Mouse (Mus musculus) forebrain, postnatal 0 days (tissue): ENCODE results near the gene Ankib1. TPM values are rescaled to one million over a fixed set of nuclear protein-coding genes. Genes with fewer than 3 reads are reported as not detected.

Experiments used
- ATAC-seq: fragments of 200-750 bp; cut with Nextera tagmentation; 2 replicates; pipeline ENCODE4 v1.8.0; 2017; ENCODE audit warnings: mild to moderate bottlenecking, moderate library complexity
- DNase-seq: peaks from one replicate; pipeline ENCODE4 v3.0.0-alpha.2; 2015
- H3K27ac ChIP-seq: fragments of 300-500 bp; sonication (generic); 2 replicates; pipeline ENCODE4 v1.5.1; 2014; ENCODE audit warnings: low read depth, mild to moderate bottlenecking, antibody characterized with exemption, low read length, moderate library complexity, mixed read lengths
- H3K27me3 ChIP-seq: fragments of 300-500 bp; sonication (generic); 2 replicates; pipeline ENCODE4 v1.6.1; 2014; ENCODE audit warnings: mild to moderate bottlenecking, low read length, mixed read lengths; ENCODE audit not compliant: insufficient read depth
- H3K36me3 ChIP-seq: fragments of 300-500 bp; sonication (generic); 2 replicates; pipeline ENCODE4 v1.6.1; 2014; ENCODE audit warnings: mild to moderate bottlenecking, moderate library complexity; ENCODE audit not compliant: insufficient read depth
- H3K4me1 ChIP-seq: fragments of 300-500 bp; sonication (generic); 2 replicates; pipeline ENCODE4 v1.6.1; 2014; ENCODE audit warnings: antibody characterized with exemption; ENCODE audit not compliant: insufficient read depth
- H3K4me2 ChIP-seq: fragments of 300-500 bp; sonication (generic); 2 replicates; pipeline ENCODE4 v1.6.1; 2014; ENCODE audit warnings: low read depth, mild to moderate bottlenecking, moderate library complexity
- H3K4me3 ChIP-seq: fragments of 300-500 bp; sonication (generic); 2 replicates; pipeline ENCODE4 v1.5.1; 2014; ENCODE audit warnings: low read depth, low read length, mixed read lengths
- H3K9ac ChIP-seq: fragments of 300-500 bp; sonication (generic); 2 replicates; pipeline ENCODE4 v1.6.1; 2014; ENCODE audit warnings: mild to moderate bottlenecking
- H3K9me3 ChIP-seq: fragments of 300-500 bp; sonication (generic); 2 replicates; pipeline ENCODE4 v1.6.1; 2016; ENCODE audit warnings: low read length
- CTCF ChIP-seq: sonication (generic); IDR thresholded peaks from 2 replicates; pipeline ENCODE4 v1.5.1; 2016; ENCODE audit warnings: antibody characterized with exemption, control low read depth, low read depth
- WGBS: fragments of 180-500 bp; shearing (Covaris S2); extraction: QIAGEN DNeasy Blood & Tissue Kit; methylation state at CpG from one replicate; pipeline ENCODE4 v1.1.7; 2014; 5-methylcytosine and 5-hydroxymethylcytosine counted together
- polyA plus RNA-seq: library from polyadenylated mRNA; unstranded; fragments of >200 nt; fragmentation: Nextera tagmentation; extraction: Ambion mirVana; gene quantifications from 2 replicates; pipeline ENCODE4 v1.2.1, GENCODE M21; 2015
- total RNA-seq: library from RNA; depleted of rRNA; stranded (reverse); fragments of >200 nt; gene quantifications from 2 replicates; pipeline ENCODE4 v1.2.3, GENCODE M21; 2014

Gene Ankib1
- total and polyA plus RNA-seq, 2 experiments from 2014 or later, result 17.2 to 74.0 TPM

- Histone ChIP-seq H3K9ac (no peak overlapping the region), H3K27me3 (no peaks in the 10 kb centered on the region), H3K4me2 (no peak overlapping the region), H3K9me3 (no peaks in the 10 kb centered on the region), H3K27ac (no peak overlapping the region), H3K4me3 (no peak overlapping the region), H3K4me1 (no peaks in the 10 kb centered on the region), H3K36me3 (peaks cover 19% of the 10 kb centered on the region)
- ATAC-seq (no peak), DNase-seq (no peak)
- TF ChIP-seq CTCF, result no peak
- WGBS, result 90% methylated on average over 1 of the region's 1 CpGs
Measured at GRCm38 (mm10) chr5:3725491-3725890, 77.2 kb downstream of the Ankib1 start.

- peaks cover 21% of the 10 kb centered on the region for H3K36me3 ChIP-seq
- H3K9me3 ChIP-seq, result no peaks in the 10 kb centered on the region
- H3K4me3 ChIP-seq, result no peak overlapping the region
- no peak overlapping the region for H3K4me2 ChIP-seq
- no peak overlapping the region for H3K27ac ChIP-seq
- H3K4me1 ChIP-seq, result no peaks in the 10 kb centered on the region
- no peak for TF ChIP-seq CTCF
- ATAC-seq (no peak), DNase-seq (no peak)
- WGBS, result 93% methylated on average over 2 of the region's 2 CpGs
- H3K27me3 ChIP-seq, result no peaks in the 10 kb centered on the region
- no peak overlapping the region for H3K9ac ChIP-seq
Measured at GRCm38 (mm10) chr5:3723415-3723814, 79.3 kb downstream of the Ankib1 start.

- no peak for ATAC-seq
- Histone ChIP-seq H3K27me3 (no peaks in the 10 kb centered on the region), H3K9ac (no peak overlapping the region), H3K4me2 (no peak overlapping the region), H3K27ac (no peak overlapping the region), H3K36me3 (peaks cover 18% of the 10 kb centered on the region), H3K4me1 (no peaks in the 10 kb centered on the region), H3K4me3 (no peak overlapping the region), H3K9me3 (no peaks in the 10 kb centered on the region)
- no peak for TF ChIP-seq CTCF
- no peak for DNase-seq
- 96% methylated on average over 2 of the region's 2 CpGs for WGBS
Measured at GRCm38 (mm10) chr5:3722873-3723272, 79.9 kb downstream of the Ankib1 start.

GRCm38 (mm10) chr5:3719371-3719770 lies 83.4 kb downstream of the Ankib1 start:
- Histone ChIP-seq H3K4me2 (no peak overlapping the region), H3K27ac (no peak overlapping the region), H3K9ac (no peak overlapping the region), H3K9me3 (no peaks in the 10 kb centered on the region), H3K27me3 (no peaks in the 10 kb centered on the region), H3K4me3 (no peak overlapping the region), H3K4me1 (no peaks in the 10 kb centered on the region), H3K36me3 (peaks cover 33% of the 10 kb centered on the region)
- WGBS, result 96% methylated on average over 4 of the region's 4 CpGs
- no peak for ATAC-seq
- no peak for TF ChIP-seq CTCF
- no peak for DNase-seq

- Histone ChIP-seq H3K4me1 (no peaks in the 10 kb centered on the region), H3K27ac (no peak overlapping the region), H3K4me2 (no peak overlapping the region), H3K9me3 (no peaks in the 10 kb centered on the region), H3K36me3 (peaks cover 36% of the 10 kb centered on the region), H3K9ac (no peak overlapping the region), H3K4me3 (no peak overlapping the region), H3K27me3 (no peaks in the 10 kb centered on the region)
- no peak for TF ChIP-seq CTCF
- 95% methylated on average over 5 of the region's 5 CpGs for WGBS
- DNase-seq (no peak), ATAC-seq (no peak)
Measured at GRCm38 (mm10) chr5:3715800-3716199, 86.9 kb downstream of the Ankib1 start.

- DNase-seq (no peak), ATAC-seq (no peak)
- Histone ChIP-seq H3K9ac (no peak overlapping the region), H3K4me1 (no peaks in the 10 kb centered on the region), H3K4me2 (no peak overlapping the region), H3K36me3 (peaks cover 23% of the 10 kb centered on the region), H3K27me3 (no peaks in the 10 kb centered on the region), H3K27ac (no peak overlapping the region), H3K4me3 (no peak overlapping the region), H3K9me3 (no peaks in the 10 kb centered on the region)
- TF ChIP-seq CTCF, result no peak
- 87% methylated on average over 4 of the region's 4 CpGs for WGBS
Measured at GRCm38 (mm10) chr5:3702180-3702579, 100.5 kb downstream of the Ankib1 start.

GRCm38 (mm10) chr5:3700025-3700424 lies 102.7 kb downstream of the Ankib1 start:
- DNase-seq (no peak), ATAC-seq (no peak)
- H3K9me3 ChIP-seq, result no peaks in the 10 kb centered on the region
- TF ChIP-seq CTCF, result no peak
- H3K9ac ChIP-seq, result no peak overlapping the region
- WGBS, result 94% methylated on average over 5 of the region's 5 CpGs
- no peak overlapping the region for H3K27ac ChIP-seq
- H3K36me3 ChIP-seq, result peaks cover 29% of the 10 kb centered on the region
- no peaks in the 10 kb centered on the region for H3K27me3 ChIP-seq
- no peaks in the 10 kb centered on the region for H3K4me1 ChIP-seq
- no peak overlapping the region for H3K4me3 ChIP-seq
- no peak overlapping the region for H3K4me2 ChIP-seq

GRCm38 (mm10) chr5:3696031-3696430 lies 106.7 kb downstream of the Ankib1 start:
- H3K36me3 ChIP-seq, result peaks cover 60% of the 10 kb centered on the region
- H3K4me3 ChIP-seq, result no peak overlapping the region
- whole genome bisulfite sequencing, result 72% methylated on average over 3 of the region's 3 CpGs
- H3K9ac ChIP-seq, result no peak overlapping the region
- no peak for TF ChIP-seq CTCF
- no peak overlapping the region for H3K27ac ChIP-seq
- no peak for ATAC-seq
- no peak overlapping the region for H3K4me2 ChIP-seq
- no peaks in the 10 kb centered on the region for H3K27me3 ChIP-seq
- DNase-seq, result no peak
- no peaks in the 10 kb centered on the region for H3K9me3 ChIP-seq
- H3K4me1 ChIP-seq, result no peaks in the 10 kb centered on the region
